Mouse (Mus musculus) CH12.LX (cell line): Measurements from ENCODE around the gene Rexo2.

ENCODE experiments used
- CHD2 ChIP-seq: IDR thresholded peaks from 2 replicates; pipeline ENCODE4 v1.6.1; 2011; ENCODE audit warnings: low read length, improper control_type of control experiment
- CTCF ChIP-seq, 2 experiments: IDR thresholded peaks in 1 of 2; conservative IDR thresholded peaks in 1 of 2; 2 replicates each; pipeline ENCODE4 v1.5.1; 2011 to 2012; ENCODE audit warnings: low read depth in 2 of 2, low read length in 2 of 2, improper control_type of control experiment in 1 of 2, inconsistent platforms in 1 of 2, mild to moderate bottlenecking in 1 of 2, moderate library complexity in 1 of 2
- EP300 ChIP-seq: IDR thresholded peaks from 2 replicates; pipeline ENCODE4 v1.6.1; 2011; ENCODE audit warnings: low read length, improper control_type of control experiment
- ETS1 ChIP-seq: conservative IDR thresholded peaks from 2 replicates; pipeline ENCODE4 v1.6.1; 2012; ENCODE audit warnings: low read depth, mild to moderate bottlenecking, inconsistent platforms, low read length, improper control_type of control experiment, moderate library complexity
- JUND ChIP-seq: conservative IDR thresholded peaks from 2 replicates; pipeline ENCODE4 v1.6.1; 2011; ENCODE audit warnings: low read depth, low read length, improper control_type of control experiment
- MAX ChIP-seq: IDR thresholded peaks from 2 replicates; pipeline ENCODE4 v1.6.1; 2011; ENCODE audit warnings: low read length, improper control_type of control experiment
- MAZ ChIP-seq: IDR thresholded peaks from 2 replicates; pipeline ENCODE4 v1.6.1; 2012; ENCODE audit warnings: low read depth, mild to moderate bottlenecking, inconsistent platforms, low read length, improper control_type of control experiment, moderate library complexity
- POLR2A ChIP-seq: IDR thresholded peaks from 2 replicates; pipeline ENCODE4 v1.6.1; 2011; ENCODE audit warnings: low read depth, mild to moderate bottlenecking, improper control_type of control experiment, low read length
- RAD21 ChIP-seq: IDR thresholded peaks from 2 replicates; pipeline ENCODE4 v1.6.1; 2011; ENCODE audit warnings: low read depth, mild to moderate bottlenecking, low read length, improper control_type of control experiment, moderate library complexity
- TCF12 ChIP-seq: IDR thresholded peaks from 2 replicates; pipeline ENCODE4 v1.6.1; 2014; ENCODE audit warnings: low read depth, mild to moderate bottlenecking, inconsistent platforms, low read length, improper control_type of control experiment
- ZKSCAN1 ChIP-seq: IDR thresholded peaks from 2 replicates; pipeline ENCODE4 v1.6.1; 2012; ENCODE audit warnings: low read depth, inconsistent platforms, low read length, improper control_type of control experiment, borderline replicate concordance

DNA sequence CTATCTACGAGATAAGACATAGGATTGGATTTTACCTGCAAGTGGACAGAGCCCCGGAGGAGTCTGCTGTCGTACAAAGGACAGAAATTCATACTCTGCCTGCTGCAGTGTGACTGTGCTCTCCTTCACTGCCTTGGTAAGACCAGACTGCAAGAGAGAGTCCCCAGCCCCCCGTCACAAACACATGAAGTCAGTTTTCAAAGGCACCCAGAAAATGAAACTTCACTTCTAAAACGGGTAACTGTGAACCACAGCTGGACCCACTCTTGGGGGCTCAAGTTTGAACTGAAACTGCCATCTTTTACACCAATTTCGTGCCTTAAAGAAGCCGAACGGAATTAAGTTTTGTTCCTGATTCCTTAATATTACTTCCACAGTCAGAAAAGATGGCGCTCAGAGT lies 6.1 kb downstream of the Rexo2 start:
- no peak for TF ChIP-seq CTCF (conservative IDR thresholded peaks at IDR 0.05 in 1 of 2, IDR thresholded peaks at IDR 0.05 in 1 of 2; ENCODE audit: low read depth in 2 of 2, low read length in 2 of 2)
- no peak for TF ChIP-seq ZKSCAN1
- no peak for TF ChIP-seq MAX
- TF ChIP-seq TCF12: peak; percentile 65
- no peak for TF ChIP-seq JUND
- peak; percentile 30; the same call in 1 of the 2 replicates for TF ChIP-seq ETS1
- peak; percentile 66 for TF ChIP-seq EP300
- 0 out of 2 replicates have a peak, but pooled peaks have one; percentile 28 for TF ChIP-seq POLR2A
- TF ChIP-seq CHD2: peak; percentile 70; the same call in 1 of the 2 replicates
- no peak; the same call in 1 of the 2 replicates for TF ChIP-seq MAZ
- no peak for TF ChIP-seq RAD21
